Mouse (Mus musculus) stomach, embryonic 16.5 days (tissue): Measurements from ENCODE around the gene Sept3. TPM values are rescaled to one million over a fixed set of nuclear protein-coding genes. Genes with fewer than 3 reads are reported as not detected.
A peak's percentile ranks its signal among the peaks of the same experiment; 100 is the strongest.

ENCODE experiments used
- ATAC-seq: fragments of 200-750 bp; cut with Nextera tagmentation; 2 replicates; pipeline ENCODE4 v1.8.0; 2017; ENCODE audit warnings: moderate number of reproducible peaks, moderate TSS enrichment; ENCODE audit not compliant: insufficient read depth, low FRiP score
- H3K27ac ChIP-seq: fragments of 300-500 bp; sonication (generic); 2 replicates; pipeline ENCODE4 v1.5.1; 2014; ENCODE audit warnings: low read length
- H3K27me3 ChIP-seq: fragments of 300-500 bp; sonication (generic); 2 replicates; pipeline ENCODE4 v1.6.1; 2014; ENCODE audit warnings: low read length, control low read depth, mixed read lengths; ENCODE audit not compliant: control insufficient read depth, insufficient read depth
- H3K36me3 ChIP-seq: fragments of 300-500 bp; sonication (generic); 2 replicates; pipeline ENCODE4 v1.6.1; 2014; ENCODE audit warnings: low read length; ENCODE audit not compliant: control insufficient read depth, insufficient read depth
- H3K4me1 ChIP-seq: fragments of 300-500 bp; sonication (generic); 2 replicates; pipeline ENCODE4 v1.6.1; 2014; ENCODE audit warnings: low read length, control low read depth, mixed read lengths; ENCODE audit not compliant: control insufficient read depth, insufficient read depth
- H3K4me2 ChIP-seq: fragments of 300-500 bp; sonication (generic); 2 replicates; pipeline ENCODE4 v1.6.1; 2014; ENCODE audit warnings: low read depth, low read length, mixed read lengths
- H3K4me3 ChIP-seq: fragments of 300-500 bp; sonication (generic); replicated peaks from 2 replicates; pipeline ENCODE4 v1.5.1; 2014; ENCODE audit warnings: mild to moderate bottlenecking, low read length
- H3K9ac ChIP-seq: fragments of 300-500 bp; sonication (generic); 2 replicates; pipeline ENCODE4 v1.6.1; 2014; ENCODE audit warnings: low read length
- H3K9me3 ChIP-seq: fragments of 300-500 bp; sonication (generic); replicated peaks from 2 replicates; pipeline ENCODE4 v1.6.1; 2016; ENCODE audit warnings: low read length, control low read depth; ENCODE audit not compliant: control insufficient read depth
- WGBS: fragments of 180-500 bp; shearing (Covaris S2); extraction: QIAGEN DNeasy Blood & Tissue Kit; methylation state at CpG from one replicate; pipeline ENCODE4 v1.1.7; 2014; 5-methylcytosine and 5-hydroxymethylcytosine counted together
- polyA plus RNA-seq: library from polyadenylated mRNA; unstranded; fragments of >200 nt; fragmentation: Nextera tagmentation; extraction: Ambion mirVana; gene quantifications from 2 replicates; pipeline ENCODE4 v1.2.1, GENCODE M21; 2015

The Sept3 gene
- polyA plus RNA-seq: 6.1 and 6.8 TPM in 2 replicates

DNA sequence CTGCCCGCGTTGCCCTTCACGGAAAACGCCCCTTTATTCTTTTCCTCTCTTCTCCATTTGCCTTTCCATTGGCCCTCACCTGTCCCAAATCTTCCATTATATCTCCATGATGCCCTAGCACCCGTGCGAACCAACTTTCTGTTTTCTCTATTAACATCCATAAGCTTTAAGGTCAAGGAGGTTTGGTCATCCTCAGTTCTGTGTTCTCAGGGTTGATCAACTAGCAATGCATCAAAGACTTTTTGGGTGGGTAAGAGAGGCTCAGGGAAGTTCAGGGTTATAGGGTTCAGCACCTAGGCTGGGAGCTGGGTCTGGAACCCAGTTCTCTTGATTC lies at the start of gene Sept3:
Gene Sept3, plus strand, starts transcription at position 301 of the 334 bp plus-strand sequence.
- 24% methylated on average over 6 of the region's 6 CpGs for WGBS
- no peak within 1 kb of the TSS for H3K27ac ChIP-seq

DNA sequence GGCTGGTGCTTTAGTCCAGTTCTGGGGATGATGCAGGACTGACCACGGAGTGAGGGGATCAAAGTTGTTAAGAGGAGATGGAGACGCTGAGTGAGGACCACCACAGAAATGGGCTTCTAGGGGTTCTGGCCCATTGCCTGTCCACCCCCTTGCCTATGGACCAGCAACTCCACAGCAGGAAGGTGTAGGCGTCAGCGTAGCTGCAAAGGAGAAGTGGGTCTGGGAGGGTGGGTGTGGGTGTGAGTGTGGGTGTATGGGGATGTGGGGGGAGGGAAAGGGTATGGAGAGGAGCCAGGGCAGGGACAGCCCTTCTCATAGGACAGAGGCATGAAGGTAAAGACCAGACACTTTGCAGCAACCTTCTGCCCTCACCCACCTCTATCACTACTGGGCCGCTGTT lies 48.9 kb upstream of the Sept3 start:
- H3K9me3 ChIP-seq: no peaks in the 10 kb centered on the region
- whole genome bisulfite sequencing: 84% methylated on average over 5 of the region's 5 CpGs

More for the DNA sequence above, at the start of gene Sept3:
- Histone ChIP-seq H3K4me2 (peak within 1 kb of the TSS; percentile 96), H3K27me3 (peaks cover 26% of the 10 kb centered on the region), H3K9ac (peak within 1 kb of the TSS; percentile 70), H3K4me1 (peaks cover 11% of the 10 kb centered on the region; the same call in 1 of the 2 replicates), H3K36me3 (no peaks in the 10 kb centered on the region), H3K9me3 (no peaks in the 10 kb centered on the region), H3K4me3 (peak within 1 kb of the TSS; percentile 57)
- no peak for ATAC-seq

DNA sequence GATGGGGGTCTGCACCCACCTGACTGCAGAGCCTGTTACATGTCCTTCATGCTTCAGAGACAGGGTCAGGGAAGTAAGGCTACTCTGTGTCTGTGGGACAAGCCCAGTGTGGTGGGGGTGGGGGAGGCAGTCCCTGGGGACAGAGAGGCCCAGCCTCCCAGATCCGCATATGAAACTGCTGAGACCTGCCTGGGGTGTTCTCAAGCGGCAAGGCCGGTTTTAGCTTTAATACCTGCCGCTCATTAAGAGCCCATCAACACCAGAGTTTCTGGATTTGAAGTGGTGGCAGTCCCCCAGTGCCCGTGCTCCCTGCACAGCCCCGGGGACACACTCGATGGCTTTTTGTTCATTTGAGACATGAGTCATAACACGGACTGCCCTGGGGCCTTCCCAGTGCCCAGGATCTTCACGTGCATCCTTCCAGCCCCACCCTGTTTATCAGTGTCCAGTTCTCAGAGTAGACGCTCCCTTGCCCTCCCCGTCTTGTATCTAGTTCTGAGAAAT lies 45.1 kb upstream of the Sept3 start:
- Histone ChIP-seq H3K4me1 (no peaks in the 10 kb centered on the region), H3K27me3 (peaks cover 4% of the 10 kb centered on the region), H3K36me3 (no peaks in the 10 kb centered on the region), H3K27ac (no peak overlapping the region), H3K9ac (no peak overlapping the region), H3K4me3 (no peak overlapping the region), H3K4me2 (no peak overlapping the region), H3K9me3 (no peaks in the 10 kb centered on the region)
- ATAC-seq: no peak; the same call in 1 of the 2 replicates
- 54% methylated on average over 11 of the region's 11 CpGs for WGBS

More for the DNA sequence above, 48.9 kb upstream of the Sept3 start:
- no peak for ATAC-seq
- Histone ChIP-seq H3K9ac (no peak overlapping the region), H3K27ac (no peak overlapping the region), H3K4me2 (no peak overlapping the region), H3K36me3 (no peaks in the 10 kb centered on the region), H3K4me1 (peaks cover 10% of the 10 kb centered on the region), H3K27me3 (peaks cover 11% of the 10 kb centered on the region), H3K4me3 (no peak overlapping the region)

DNA sequence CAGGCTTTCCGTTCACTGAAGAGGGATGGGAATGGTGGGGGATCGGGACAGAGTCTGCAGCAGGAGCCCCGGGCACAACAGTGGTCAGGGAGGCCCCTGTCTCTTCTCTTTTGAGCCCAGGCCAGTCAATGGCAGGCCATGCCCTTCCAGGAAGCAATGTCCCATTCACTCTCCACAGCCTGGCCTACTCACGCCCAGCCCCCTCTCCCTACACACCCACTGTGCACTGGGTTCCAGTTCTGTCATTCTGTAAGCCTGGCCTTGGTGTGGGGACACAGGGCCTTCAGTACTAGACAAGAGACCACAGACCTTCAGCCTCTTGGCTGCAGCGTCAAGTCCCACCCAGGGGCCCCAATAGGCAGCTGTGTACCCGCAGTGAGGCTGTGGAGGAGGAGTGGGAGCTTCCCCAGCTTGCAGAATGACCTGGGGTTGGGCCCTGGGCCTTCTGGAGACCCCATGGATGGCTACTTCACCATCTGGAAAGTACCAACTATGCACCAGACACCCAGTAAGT lies 44.5 kb upstream of the Sept3 start:
- no peak for ATAC-seq
- WGBS: 73% methylated on average over 6 of the region's 6 CpGs
- no peak overlapping the region for H3K4me2 ChIP-seq
- no peaks in the 10 kb centered on the region for H3K36me3 ChIP-seq
- H3K4me1 ChIP-seq: no peaks in the 10 kb centered on the region
- H3K27me3 ChIP-seq: no peaks in the 10 kb centered on the region
- H3K4me3 ChIP-seq: no peak overlapping the region
- H3K9ac ChIP-seq: no peak overlapping the region
- H3K9me3 ChIP-seq: no peaks in the 10 kb centered on the region
- H3K27ac ChIP-seq: no peak overlapping the region

DNA sequence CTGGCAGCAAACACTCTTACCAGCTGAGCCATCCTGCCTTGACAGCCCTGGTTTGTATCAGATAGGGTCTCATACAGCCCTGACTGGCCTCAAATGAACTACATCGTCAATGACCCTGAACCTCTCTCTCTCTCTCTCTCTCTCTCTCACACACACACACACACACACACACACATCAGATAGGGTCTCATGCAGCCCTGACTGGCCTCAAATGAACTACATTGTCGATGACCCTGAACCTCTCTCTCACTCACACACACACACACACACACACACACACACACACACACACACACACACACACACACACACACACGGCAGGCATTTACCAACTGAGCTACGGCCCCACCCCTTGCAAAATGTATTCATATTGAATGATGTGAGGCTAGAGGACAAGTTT lies 43.6 kb upstream of the Sept3 start:
- H3K27ac ChIP-seq: no peak overlapping the region
- no peak for ATAC-seq
- no peak overlapping the region for H3K4me3 ChIP-seq
- no peak overlapping the region for H3K4me2 ChIP-seq
- H3K4me1 ChIP-seq: no peaks in the 10 kb centered on the region
- H3K36me3 ChIP-seq: no peaks in the 10 kb centered on the region
- no peaks in the 10 kb centered on the region for H3K27me3 ChIP-seq
- 69% methylated on average over 4 of the region's 4 CpGs for WGBS
- no peak overlapping the region for H3K9ac ChIP-seq
- H3K9me3 ChIP-seq: no peaks in the 10 kb centered on the region

DNA sequence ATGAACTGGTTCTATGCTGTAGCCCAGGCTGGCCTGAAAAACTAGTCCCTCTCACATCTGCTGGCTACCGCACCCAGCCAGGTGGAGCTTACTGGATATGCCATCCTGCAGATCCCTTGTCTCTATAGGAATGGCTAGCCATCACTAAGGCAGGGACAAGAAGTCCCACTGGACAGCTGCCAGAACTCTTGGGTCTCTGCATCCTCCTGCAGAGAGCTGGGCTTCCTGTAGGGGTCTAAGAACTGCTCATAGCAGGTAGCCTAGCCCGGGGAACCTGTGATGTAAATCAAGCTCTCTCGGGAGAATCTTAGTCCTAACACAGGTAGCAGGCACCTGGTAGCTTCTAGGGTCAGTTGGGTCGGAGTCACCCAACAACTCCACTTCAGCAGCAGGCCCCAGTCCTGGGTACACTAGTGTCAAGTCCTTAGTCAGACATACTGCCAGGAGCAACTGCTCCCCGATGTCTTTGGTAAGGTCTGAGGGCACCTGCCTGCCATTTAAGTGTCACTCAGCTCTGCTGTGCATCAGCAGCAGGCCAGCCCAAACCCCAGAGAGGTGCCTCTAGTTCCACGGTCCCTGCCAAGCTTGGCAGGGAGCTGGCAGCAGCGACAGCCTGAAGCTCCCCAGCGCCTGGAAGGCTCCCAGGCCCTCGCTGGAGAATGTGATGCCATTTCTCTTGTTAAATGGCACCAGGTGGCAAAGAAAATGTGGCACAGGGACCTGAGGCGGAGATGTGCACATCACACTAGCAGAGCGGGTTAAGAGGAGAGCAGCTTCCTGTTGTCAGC lies 42.9 kb upstream of the Sept3 start:
- no peaks in the 10 kb centered on the region for H3K36me3 ChIP-seq
- no peak overlapping the region for H3K4me3 ChIP-seq
- no peak for ATAC-seq
- no peaks in the 10 kb centered on the region for H3K9me3 ChIP-seq
- H3K27ac ChIP-seq: no peak overlapping the region
- H3K27me3 ChIP-seq: no peaks in the 10 kb centered on the region
- H3K4me2 ChIP-seq: no peak overlapping the region
- no peak overlapping the region for H3K9ac ChIP-seq
- WGBS: 64% methylated on average over 11 of the region's 11 CpGs
- H3K4me1 ChIP-seq: no peaks in the 10 kb centered on the region

DNA sequence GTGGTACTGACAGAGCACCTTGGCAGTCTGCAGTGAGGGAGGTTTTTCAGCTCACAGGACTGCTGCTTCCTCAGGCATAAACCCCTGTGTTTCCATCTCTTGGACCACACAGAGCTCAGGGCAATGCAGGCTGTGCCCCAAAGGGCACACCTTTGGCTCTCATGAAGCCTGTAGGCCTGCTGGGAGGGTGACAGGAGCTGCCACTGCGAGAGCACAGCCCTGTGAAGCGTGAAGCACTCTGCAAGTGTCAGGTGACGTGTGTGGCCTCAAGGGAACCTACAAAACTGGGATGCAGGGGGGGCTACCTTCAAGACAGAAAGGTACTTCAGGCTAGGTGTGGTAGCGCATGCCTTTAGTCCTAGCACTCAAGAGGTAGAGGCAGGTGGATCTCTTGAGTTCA lies 42.0 kb upstream of the Sept3 start:
- 84% methylated on average over 4 of the region's 4 CpGs for WGBS
- Histone ChIP-seq H3K9me3 (no peaks in the 10 kb centered on the region), H3K36me3 (no peaks in the 10 kb centered on the region), H3K9ac (no peak overlapping the region), H3K27me3 (no peaks in the 10 kb centered on the region), H3K27ac (no peak overlapping the region), H3K4me3 (no peak overlapping the region), H3K4me2 (no peak overlapping the region), H3K4me1 (no peaks in the 10 kb centered on the region)
- ATAC-seq: no peak

DNA sequence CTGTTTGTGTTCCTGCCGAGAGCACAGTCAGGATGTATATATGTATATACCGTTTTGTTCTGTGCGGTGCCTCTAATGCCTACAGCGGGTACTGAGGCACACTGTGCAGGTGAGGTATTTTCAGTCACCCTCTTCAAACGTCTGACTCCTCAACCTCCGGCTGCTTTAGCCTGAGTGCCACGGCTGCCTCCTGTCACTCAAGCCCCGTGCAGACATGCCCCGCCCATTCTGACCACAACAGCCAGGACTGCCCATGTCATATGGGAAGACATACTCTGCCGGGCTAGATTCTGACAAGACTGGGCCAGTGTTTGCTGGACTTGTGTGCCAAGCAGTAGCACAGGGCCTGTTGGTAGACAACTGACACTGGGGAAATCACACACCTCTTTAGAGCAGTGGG lies 39.0 kb upstream of the Sept3 start:
- no peak overlapping the region for H3K9ac ChIP-seq
- H3K4me2 ChIP-seq: no peak overlapping the region
- H3K9me3 ChIP-seq: no peaks in the 10 kb centered on the region
- no peak overlapping the region for H3K4me3 ChIP-seq
- 0 out of 2 replicates have a peak, but pooled peaks have one; percentile 18 for ATAC-seq
- no peak overlapping the region for H3K27ac ChIP-seq
- H3K4me1 ChIP-seq: no peaks in the 10 kb centered on the region
- H3K27me3 ChIP-seq: no peaks in the 10 kb centered on the region
- 58% methylated on average over 10 of the region's 10 CpGs for WGBS
- H3K36me3 ChIP-seq: no peaks in the 10 kb centered on the region

DNA sequence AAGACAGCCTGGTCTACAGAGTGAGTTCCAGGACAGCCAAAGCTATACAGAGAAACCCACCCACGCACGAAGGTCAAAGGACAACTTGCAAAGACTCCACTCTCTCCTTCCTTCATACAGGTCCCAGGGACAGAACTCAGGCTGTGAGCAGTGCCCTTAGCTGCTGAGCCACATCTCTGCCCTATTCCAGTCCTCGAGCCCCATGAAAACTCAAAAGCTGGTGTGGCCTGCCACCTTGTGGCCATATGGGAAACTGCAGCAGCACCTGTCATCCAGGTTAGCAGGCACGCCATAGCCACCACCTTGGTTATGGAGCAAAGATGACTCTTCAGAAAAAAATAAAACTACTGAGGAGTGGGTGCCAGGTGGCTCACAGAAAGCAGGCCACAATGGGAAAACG lies 38.1 kb upstream of the Sept3 start:
- H3K27ac ChIP-seq: no peak overlapping the region
- H3K4me3 ChIP-seq: no peak overlapping the region
- no peaks in the 10 kb centered on the region for H3K9me3 ChIP-seq
- H3K27me3 ChIP-seq: no peaks in the 10 kb centered on the region
- H3K4me1 ChIP-seq: no peaks in the 10 kb centered on the region
- no peaks in the 10 kb centered on the region for H3K36me3 ChIP-seq
- H3K9ac ChIP-seq: no peak overlapping the region
- no peak overlapping the region for H3K4me2 ChIP-seq
- peak; percentile 80; the same call in 1 of the 2 replicates for ATAC-seq
- 20% methylated on average over 5 of the region's 5 CpGs for WGBS
